ENCODE assay signal across 8 mouse cellular contexts in the genomic region with DNA sequence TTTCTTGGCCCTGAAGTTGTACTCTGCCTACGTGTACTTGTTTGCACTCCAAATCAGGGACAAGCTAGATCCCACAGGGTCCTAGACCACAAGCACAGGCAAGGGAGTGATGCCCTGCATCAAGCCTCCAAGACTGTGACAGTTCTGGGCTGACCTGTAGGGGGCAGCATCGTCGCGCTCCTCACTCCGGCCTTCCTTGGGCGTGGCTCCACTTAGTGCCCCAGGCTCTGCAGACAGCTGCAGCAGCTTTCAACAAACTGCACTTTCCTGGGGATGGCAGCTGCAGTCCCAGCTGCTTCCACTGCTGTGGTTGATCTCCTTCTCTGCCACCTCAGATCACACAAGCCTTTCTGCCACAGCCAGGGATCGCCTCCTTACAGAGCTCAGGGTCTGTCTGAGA.
A peak's percentile ranks its signal among the peaks of the same experiment; 100 is the strongest.
DNase-seq lines count a peak whose midpoint lies in the region; ATAC-seq lines count a peak whose summit lies in the region.

No protein-coding gene starts in this region.

- intact Hi-C loops in left cerebral cortex, postnatal 36 days (cut with DNase I): loop anchor here (5.0 kb wide), 1 partner anchor 1028 kb away; no protein-coding TSS in a partner anchor

- no peak overlapping the region for H3K4me3 ChIP-seq in intestine, embryonic 14.5 days (ENCODE audit: low read depth, low read length)
- H3K4me3 ChIP-seq in midbrain, embryonic 11.5 days (ENCODE audit: low read depth, low read length): no peak overlapping the region

- ATAC-seq in intestine, embryonic 14.5 days (replicated peaks; ENCODE audit: low FRiP score, low TSS enrichment, low read depth): peak; percentile 67
- peak; percentile 88 for ATAC-seq in midbrain, embryonic 11.5 days (ENCODE audit: low FRiP score)

- WGBS in intestine, embryonic 14.5 days: 4% methylated on average over 7 of the region's 7 CpGs
- WGBS in midbrain, embryonic 11.5 days: 1% methylated on average over 7 of the region's 7 CpGs

- H3K9me3 ChIP-seq in intestine, embryonic 14.5 days (ENCODE audit: control insufficient read depth, low read length): no peaks in the 10 kb centered on the region
- no peaks in the 10 kb centered on the region for H3K9me3 ChIP-seq in midbrain, embryonic 11.5 days (ENCODE audit: control insufficient read depth, low read length)

- H3K27ac ChIP-seq in intestine, embryonic 14.5 days (ENCODE audit: low read depth): no peak overlapping the region
- H3K27ac ChIP-seq in midbrain, embryonic 11.5 days (ENCODE audit: low read depth, low read length): no peak overlapping the region

- H3K4me1 ChIP-seq in intestine, embryonic 14.5 days (replicated peaks; ENCODE audit: control insufficient read depth, insufficient read depth, low read length): peaks cover 4% of the 10 kb centered on the region
- H3K4me1 ChIP-seq in midbrain, embryonic 11.5 days (ENCODE audit: control insufficient read depth, insufficient read depth, low read length): peaks cover 4% of the 10 kb centered on the region; the same call in 1 of the 2 replicates

- H3K9ac ChIP-seq in intestine, embryonic 14.5 days (ENCODE audit: low read length): no peak overlapping the region
- no peak overlapping the region for H3K9ac ChIP-seq in midbrain, embryonic 11.5 days (ENCODE audit: low read length)

- no peak overlapping the region for H3K4me2 ChIP-seq in intestine, embryonic 14.5 days (ENCODE audit: low read length)
- H3K4me2 ChIP-seq in midbrain, embryonic 11.5 days: no peak overlapping the region

- DNase-seq in adrenal gland, adult 18-20 months (ENCODE audit: low spot score in 2 of 2): peak; percentile 72 to 73
- peak; percentile 92 for DNase-seq in embryo, embryonic 10.5 days (ENCODE audit: low spot score)
- DNase-seq in gastrocnemius, postnatal 25 days: peak; percentile 65
- DNase-seq in intestine, embryonic 14.5 days (ENCODE audit: low spot score): peak; percentile 94
- peak; percentile 67 to 71 for DNase-seq in left cerebral cortex, postnatal 36 days (ENCODE audit: low spot score in 2 of 2)
- peak; percentile 99 for DNase-seq in midbrain, embryonic 11.5 days (ENCODE audit: low spot score, missing footprints)
- peak; percentile 52 to 59 for DNase-seq in right cerebral cortex, postnatal 36 days (ENCODE audit: low spot score in 2 of 2)
- peak; percentile 64 to 81 for DNase-seq in urinary bladder, postnatal 4 days (ENCODE audit: low spot score in 2 of 2)

- no peaks in the 10 kb centered on the region for H3K27me3 ChIP-seq in intestine, embryonic 14.5 days (replicated peaks; ENCODE audit: control insufficient read depth, insufficient read depth, low read length)
- H3K27me3 ChIP-seq in midbrain, embryonic 11.5 days (ENCODE audit: control insufficient read depth, insufficient read depth, low read length): no peaks in the 10 kb centered on the region

- H3K36me3 ChIP-seq in intestine, embryonic 14.5 days (ENCODE audit: control insufficient read depth, insufficient read depth, low read length): no peaks in the 10 kb centered on the region
- H3K36me3 ChIP-seq in midbrain, embryonic 11.5 days (ENCODE audit: control insufficient read depth, insufficient read depth, low read length): no peaks in the 10 kb centered on the region
